Mouse (Mus musculus) bone marrow, adult 2 months (tissue): Measurements from ENCODE around the gene Ppard.

Experiments
- CTCF ChIP-seq: fragments of 200-500 bp; IDR thresholded peaks from 2 replicates; pipeline ENCODE4 v1.5.1; 2011; ENCODE audit warnings: low read length, control low read depth; ENCODE audit not compliant: control insufficient read depth, insufficient read depth
- POLR2A ChIP-seq: fragments of 200-500 bp; IDR thresholded peaks from 2 replicates; pipeline ENCODE4 v1.6.1; 2011; ENCODE audit warnings: low read depth, mild to moderate bottlenecking, control low read depth, low read length, borderline replicate concordance; ENCODE audit not compliant: control insufficient read depth

GRCm38 (mm10) chr17:28317725-28318124, 85.2 kb downstream of the Ppard start:
- TF ChIP-seq CTCF (no peak), POLR2A (no peak)
